Mouse (Mus musculus) midbrain, postnatal 0 days (tissue): ENCODE measurements around the gene Maff. TPM values are rescaled to one million over a fixed set of nuclear protein-coding genes. Genes with fewer than 3 reads are reported as not detected.
A peak's percentile ranks its signal among the peaks of the same experiment; 100 is the strongest.

Source experiments
- ATAC-seq: fragments of 200-750 bp; cut with Nextera tagmentation; 2 replicates; pipeline ENCODE4 v1.8.0; 2017; ENCODE audit warnings: moderate number of reproducible peaks, mild to moderate bottlenecking, moderate TSS enrichment, moderate library complexity; ENCODE audit not compliant: low FRiP score
- DNase-seq: peaks from one replicate; pipeline ENCODE4 v3.0.0-alpha.2; 2015; ENCODE audit warnings: low spot score
- H3K27ac ChIP-seq: fragments of 300-500 bp; sonication (generic); 2 replicates; pipeline ENCODE4 v1.5.1; 2014; ENCODE audit warnings: low read depth, mild to moderate bottlenecking, low read length, mixed read lengths
- H3K27me3 ChIP-seq: fragments of 300-500 bp; sonication (generic); 2 replicates; pipeline ENCODE4 v1.6.1; 2014; ENCODE audit warnings: low read length, control low read depth, mixed read lengths; ENCODE audit not compliant: insufficient read depth
- H3K36me3 ChIP-seq: fragments of 300-500 bp; sonication (generic); 2 replicates; pipeline ENCODE4 v1.6.1; 2014; ENCODE audit warnings: low read length, control low read depth, mixed read lengths; ENCODE audit not compliant: insufficient read depth
- H3K4me1 ChIP-seq: fragments of 300-500 bp; sonication (generic); 2 replicates; pipeline ENCODE4 v1.6.1; 2014; ENCODE audit warnings: mild to moderate bottlenecking, control low read depth, antibody characterized with exemption, low read length, mixed read lengths; ENCODE audit not compliant: insufficient read depth
- H3K4me2 ChIP-seq: fragments of 300-500 bp; sonication (generic); 2 replicates; pipeline ENCODE4 v1.6.1; 2014; ENCODE audit warnings: low read depth, mild to moderate bottlenecking, low read length, mixed read lengths; ENCODE audit not compliant: poor library complexity, severe bottlenecking
- H3K4me3 ChIP-seq: fragments of 300-500 bp; sonication (generic); 2 replicates; pipeline ENCODE4 v1.5.1; 2014; ENCODE audit warnings: low read depth, mild to moderate bottlenecking, low read length, moderate library complexity
- H3K9ac ChIP-seq: fragments of 300-500 bp; sonication (generic); replicated peaks from 2 replicates; pipeline ENCODE4 v1.6.1; 2014; ENCODE audit warnings: mild to moderate bottlenecking, low read length, moderate library complexity, mixed read lengths; ENCODE audit not compliant: poor library complexity, severe bottlenecking
- H3K9me3 ChIP-seq: fragments of 300-500 bp; sonication (generic); 2 replicates; pipeline ENCODE4 v1.6.1; 2016; ENCODE audit warnings: low read length, control low read depth
- CTCF ChIP-seq: IDR thresholded peaks from 2 replicates; pipeline ENCODE4 v1.5.1; 2016; ENCODE audit warnings: antibody characterized with exemption, mild to moderate bottlenecking
- WGBS: fragments of 180-500 bp; shearing (Covaris S2); extraction: QIAGEN DNeasy Blood & Tissue Kit; methylation state at CpG from one replicate; pipeline ENCODE4 v1.1.7; 2014; 5-methylcytosine and 5-hydroxymethylcytosine counted together
- polyA plus RNA-seq: library from polyadenylated mRNA; unstranded; fragments of >200 nt; fragmentation: Nextera tagmentation; extraction: Ambion mirVana; gene quantifications from 2 replicates; pipeline ENCODE4 v1.2.1, GENCODE M21; 2015
- total RNA-seq: library from RNA; depleted of rRNA; stranded (reverse); fragments of >200 nt; gene quantifications from 2 replicates; pipeline ENCODE4 v1.2.3, GENCODE M21; 2014

The Maff gene
- total and polyA plus RNA-seq, 2 experiments from 2014 or later, result 1.2 to 5.4 TPM

- no peak overlapping the region for H3K27ac ChIP-seq
- peaks cover 10% of the 10 kb centered on the region for H3K4me1 ChIP-seq
- H3K4me2 ChIP-seq, result no peak overlapping the region
- DNase-seq (peak; percentile 37), ATAC-seq (no peak)
- H3K36me3 ChIP-seq, result 0 out of 2 replicates have a peak, but pooled peaks cover 2% of the 10 kb centered on the region
- H3K9me3 ChIP-seq, result no peaks in the 10 kb centered on the region
- H3K27me3 ChIP-seq, result no peaks in the 10 kb centered on the region
- H3K9ac ChIP-seq, result no peak overlapping the region; the same call in 1 of the 2 replicates
- WGBS, result 79% methylated on average over 14 of the region's 14 CpGs
- H3K4me3 ChIP-seq, result no peak overlapping the region
- TF ChIP-seq CTCF, result no peak
These were observed 53.0 kb downstream of the Maff start for GRCm38 (mm10) chr15:79399231-79400052.

GRCm38 (mm10) chr15:79400134-79400974 lies 53.9 kb downstream of the Maff start:
- TF ChIP-seq CTCF, result no peak
- ATAC-seq (no peak), DNase-seq (no peak)
- Histone ChIP-seq H3K4me2 (peak overlapping the region; percentile 89), H3K27me3 (no peaks in the 10 kb centered on the region), H3K9me3 (no peaks in the 10 kb centered on the region), H3K9ac (peak overlapping the region; percentile 6; the same call in 1 of the 2 replicates), H3K27ac (no peak overlapping the region), H3K4me1 (peaks cover 10% of the 10 kb centered on the region), H3K4me3 (peak overlapping the region; percentile 99), H3K36me3 (0 out of 2 replicates have a peak, but pooled peaks cover 2% of the 10 kb centered on the region)
- WGBS, result 80% methylated on average over 6 of the region's 6 CpGs

- peak overlapping the region; percentile 89 for H3K4me2 ChIP-seq
These were observed 54.5 kb downstream of the Maff start for GRCm38 (mm10) chr15:79400975-79401365.

GRCm38 (mm10) chr15:79402176-79402575 lies 55.8 kb downstream of the Maff start:
- H3K36me3 ChIP-seq, result no peaks in the 10 kb centered on the region
- 11% methylated on average over 5 of the region's 5 CpGs for WGBS
- no peaks in the 10 kb centered on the region for H3K27me3 ChIP-seq
- H3K4me3 ChIP-seq, result peak overlapping the region; percentile 99
- peak; percentile 17; the same call in 1 of the 2 replicates for TF ChIP-seq CTCF
- peaks cover 10% of the 10 kb centered on the region for H3K4me1 ChIP-seq
- peak overlapping the region; percentile 89 for H3K4me2 ChIP-seq
- peak overlapping the region; percentile 93 for H3K9ac ChIP-seq
- DNase-seq (no peak), ATAC-seq (peak; percentile 13; the same call in 1 of the 2 replicates)
- no peak overlapping the region for H3K27ac ChIP-seq
- no peaks in the 10 kb centered on the region for H3K9me3 ChIP-seq

More at GRCm38 (mm10) chr15:79400975-79401365, 54.5 kb downstream of the Maff start:
- ATAC-seq (no peak), DNase-seq (no peak)
- H3K9me3 ChIP-seq, result no peaks in the 10 kb centered on the region
- TF ChIP-seq CTCF, result no peak
- H3K9ac ChIP-seq, result peak overlapping the region; percentile 6; the same call in 1 of the 2 replicates
- H3K36me3 ChIP-seq, result 0 out of 2 replicates have a peak, but pooled peaks cover under 1% of the 10 kb centered on the region
- peaks cover 10% of the 10 kb centered on the region for H3K4me1 ChIP-seq
- 34% methylated on average over 7 of the region's 7 CpGs for WGBS
- no peak overlapping the region for H3K27ac ChIP-seq
- H3K27me3 ChIP-seq, result no peaks in the 10 kb centered on the region
- peak overlapping the region; percentile 99 for H3K4me3 ChIP-seq

GRCm38 (mm10) chr15:79402836-79403762 lies 56.7 kb downstream of the Maff start, which contains the start of gene Tmem184b:
Tmem184b (minus strand) TSS chr15:79403569.
- no peaks in the 10 kb centered on the region for H3K27me3 ChIP-seq
- H3K9ac ChIP-seq, result peak within 1 kb of the TSS; percentile 93
- H3K9me3 ChIP-seq, result no peaks in the 10 kb centered on the region
- DNase-seq, result peak; percentile 90
- H3K4me1 ChIP-seq, result peaks cover 10% of the 10 kb centered on the region
- H3K27ac ChIP-seq, result peak within 1 kb of the TSS; percentile 69
- no peak for TF ChIP-seq CTCF
- peak within 1 kb of the TSS; percentile 89 for H3K4me2 ChIP-seq
- WGBS, result under 1% methylated on average over 84 of the region's 90 CpGs
- ATAC-seq, result peak; percentile 87
- peak within 1 kb of the TSS; percentile 99 for H3K4me3 ChIP-seq
- no peaks in the 10 kb centered on the region for H3K36me3 ChIP-seq
